Mouse (Mus musculus) bone marrow macrophage, adult 2 months (primary cell): ENCODE data around the gene Pla2g6. TPM values are rescaled to one million over a fixed set of nuclear protein-coding genes. Genes with fewer than 3 reads are reported as not detected.

Experiments used
- H3K27ac ChIP-seq: 2 replicates; pipeline ENCODE4 v1.5.1; 2012; ENCODE audit warnings: low read depth, low read length; ENCODE audit not compliant: insufficient read depth
- H3K4me1 ChIP-seq: 2 replicates; pipeline ENCODE4 v1.6.1; 2012; ENCODE audit warnings: low read length; ENCODE audit not compliant: control insufficient read depth, insufficient read depth
- H3K4me3 ChIP-seq: 2 replicates; pipeline ENCODE4 v1.5.1; 2012; ENCODE audit warnings: mild to moderate bottlenecking, low read length, moderate library complexity; ENCODE audit not compliant: insufficient read depth
- CTCF ChIP-seq: IDR thresholded peaks from 2 replicates; pipeline ENCODE4 v1.5.1; 2012; ENCODE audit warnings: low read depth, mild to moderate bottlenecking, low read length, moderate library complexity
- POLR2A ChIP-seq: IDR thresholded peaks from 2 replicates; pipeline ENCODE4 v1.6.1; 2012; ENCODE audit warnings: mild to moderate bottlenecking, low read depth, low read length, borderline replicate concordance
- polyA plus RNA-seq: library from polyadenylated mRNA; stranded (reverse); fragments of >200 nt; gene quantifications from 2 replicates; pipeline ENCODE4 v1.2.4, GENCODE M21; 2012; ENCODE audit not compliant: missing spikeins, insufficient read depth, insufficient read length

The Pla2g6 gene
- polyA plus RNA-seq, 1 experiment: 4.5 TPM

DNA sequence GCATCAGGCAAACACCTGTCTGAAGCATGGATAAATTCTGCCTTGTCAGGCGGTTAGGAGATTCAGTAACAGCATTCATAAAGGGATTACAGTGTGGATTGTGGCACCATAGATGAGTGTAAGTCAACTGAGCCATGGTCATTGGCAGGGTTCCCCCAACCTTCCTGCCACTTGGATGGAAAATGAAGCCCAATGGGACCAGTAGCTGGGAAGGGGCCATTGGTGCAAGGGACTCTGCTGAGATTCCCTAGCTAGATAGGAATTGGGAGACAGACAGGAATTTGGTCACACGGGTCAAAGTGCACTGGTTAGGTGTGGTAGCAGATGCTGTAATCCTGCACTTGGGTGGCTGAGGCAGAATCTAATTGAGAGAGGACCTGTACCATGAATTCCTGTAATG is 78.0 kb downstream of the Pla2g6 start:
- Histone ChIP-seq H3K4me1 (peaks cover 4% of the 10 kb centered on the region), H3K4me3 (no peak overlapping the region), H3K27ac (no peak overlapping the region)
- TF ChIP-seq CTCF (no peak), POLR2A (no peak)

- Histone ChIP-seq H3K27ac (no peak overlapping the region), H3K4me1 (peaks cover 23% of the 10 kb centered on the region), H3K4me3 (no peak overlapping the region)
- TF ChIP-seq CTCF (no peak), POLR2A (no peak)
Measured at GRCm38 (mm10) chr15:79245321-79245720, 82.9 kb downstream of the Pla2g6 start.

- no peak; the same call in 1 of the 2 replicates for TF ChIP-seq POLR2A
- TF ChIP-seq CTCF: no peak
- no peak overlapping the region for H3K4me3 ChIP-seq
- H3K4me1 ChIP-seq: peaks cover 23% of the 10 kb centered on the region
- peak overlapping the region; percentile 29; the same call in 1 of the 2 replicates for H3K27ac ChIP-seq
Measured at GRCm38 (mm10) chr15:79244071-79244893, 83.9 kb downstream of the Pla2g6 start.

DNA sequence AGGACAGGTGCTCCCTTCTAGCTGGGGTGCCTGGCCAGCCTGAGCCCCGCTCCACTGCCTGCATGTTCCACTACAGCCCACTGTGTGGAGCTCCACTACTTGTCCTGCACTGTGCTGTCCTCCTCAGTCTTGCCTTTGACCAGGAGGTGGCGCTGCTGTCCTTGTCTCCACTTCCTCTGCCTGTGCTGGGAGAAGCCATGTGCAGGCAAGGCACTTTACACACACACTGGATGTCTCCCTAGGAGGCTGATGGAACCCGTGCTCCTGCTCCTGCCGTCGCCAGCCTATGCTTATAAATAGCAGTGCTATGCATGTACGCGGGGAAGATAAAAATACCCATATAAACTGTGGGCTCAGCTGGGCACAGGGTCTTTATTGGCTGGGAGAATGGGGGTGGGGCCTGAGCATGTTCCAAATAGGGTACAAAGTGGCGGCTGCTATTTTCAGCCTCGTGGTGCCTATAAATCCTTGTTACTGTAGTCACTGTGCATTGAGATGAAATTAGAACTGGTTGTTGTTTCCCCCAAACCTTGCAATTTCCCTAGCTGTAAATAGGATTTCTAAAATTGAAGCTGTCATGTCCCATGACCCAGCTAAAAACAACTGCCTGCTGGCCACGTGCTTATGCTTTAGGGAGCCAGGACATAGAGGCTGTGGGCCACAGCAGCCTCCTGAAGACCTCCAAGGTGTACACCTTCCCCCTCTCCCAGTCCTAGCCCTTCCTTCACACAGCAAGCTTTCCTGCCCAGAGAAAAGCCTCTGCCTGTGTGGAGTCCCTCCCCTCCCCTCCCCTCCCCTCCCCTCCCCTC is 84.8 kb downstream of the Pla2g6 start:
- peak overlapping the region; percentile 78 for H3K27ac ChIP-seq
- H3K4me1 ChIP-seq: peaks cover 23% of the 10 kb centered on the region
- peak; percentile 99 for TF ChIP-seq CTCF
- no peak for TF ChIP-seq POLR2A
- no peak overlapping the region for H3K4me3 ChIP-seq

GRCm38 (mm10) chr15:79242574-79243233 is 85.5 kb downstream of the Pla2g6 start:
- Histone ChIP-seq H3K4me1 (peaks cover 23% of the 10 kb centered on the region), H3K27ac (peak overlapping the region; percentile 78), H3K4me3 (no peak overlapping the region)
- TF ChIP-seq POLR2A: no peak
- TF ChIP-seq CTCF: no peak

DNA sequence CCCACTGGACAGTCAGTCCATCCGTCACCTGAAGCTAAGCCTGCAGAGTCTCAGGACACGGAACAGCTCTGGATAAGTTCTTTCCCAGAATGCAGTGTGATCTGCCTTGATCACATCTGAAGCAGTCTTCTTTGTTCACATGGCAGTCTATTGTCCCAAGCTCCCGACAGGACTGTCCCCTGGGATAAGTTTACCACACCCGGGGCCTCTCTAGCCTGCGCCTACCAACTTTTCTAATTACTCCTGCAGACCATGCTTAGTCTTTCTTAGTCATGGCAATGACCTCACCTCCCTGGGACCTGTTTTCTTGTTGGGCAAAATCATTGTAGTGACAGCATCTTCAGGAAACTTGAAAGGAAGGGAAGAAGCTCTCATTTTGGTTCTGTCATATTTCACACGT is 90.2 kb downstream of the Pla2g6 start:
- Histone ChIP-seq H3K27ac (no peak overlapping the region), H3K4me3 (no peak overlapping the region), H3K4me1 (peaks cover 4% of the 10 kb centered on the region)
- no peak for TF ChIP-seq POLR2A
- TF ChIP-seq CTCF: no peak

Other genes starting within 250 kb of the Pla2g6 start
- gene Micall1, start 219.5 kb downstream of the Pla2g6 start, polyA plus RNA-seq: 16.2 and 16.3 TPM in 2 replicates
- 107 and 110 TPM in 2 replicates for gene Polr2f, start 187.4 kb downstream of the Pla2g6 start, polyA plus RNA-seq
- gene 1700088E04Rik, start 187.1 kb downstream of the Pla2g6 start, polyA plus RNA-seq: 1.6 TPM in 1 of 2 replicates, not detected in the other
- not detected in 2 replicates for gene Sox10, start 163.2 kb downstream of the Pla2g6 start, polyA plus RNA-seq
- 11.4 and 13.0 TPM in 2 replicates for gene Pick1, start 99.2 kb downstream of the Pla2g6 start, polyA plus RNA-seq
- not detected in 2 replicates for gene Gm49486, start 99.0 kb downstream of the Pla2g6 start, polyA plus RNA-seq
- not detected in 2 replicates for gene Slc16a8, start 73.6 kb downstream of the Pla2g6 start, polyA plus RNA-seq
- gene Baiap2l2, start 42.9 kb downstream of the Pla2g6 start, polyA plus RNA-seq: not detected in 2 replicates
- gene Maff, start 18.2 kb upstream of the Pla2g6 start, polyA plus RNA-seq: 0.90 and 1.5 TPM in 2 replicates
- 48.1 and 51.2 TPM in 2 replicates for gene Tmem184b, start 75.2 kb upstream of the Pla2g6 start, polyA plus RNA-seq
- gene Csnk1e, start 127.2 kb upstream of the Pla2g6 start, polyA plus RNA-seq: 60.7 and 61.8 TPM in 2 replicates
- not detected in 2 replicates for gene Kcnj4, start 176.9 kb upstream of the Pla2g6 start, polyA plus RNA-seq
- gene Kdelr3, start 188.0 kb upstream of the Pla2g6 start, polyA plus RNA-seq: not detected in 2 replicates
- 212 and 228 TPM in 2 replicates for gene Ddx17, start 218.4 kb upstream of the Pla2g6 start, polyA plus RNA-seq